Mouse (Mus musculus) kidney, embryonic 16.5 days (tissue): ENCODE measurements at regions not wholly inside any gene's neighbourhood (a gene's known extent, or its start where the extent isn't known, plus 50 kb on each side); places are given as distances from the start of the nearest gene placed in this dataset.
A peak's percentile ranks its signal among the peaks of the same experiment; 100 is the strongest.

Experiments used
- ATAC-seq: fragments of 200-750 bp; cut with Nextera tagmentation; 2 replicates; pipeline ENCODE4 v1.8.0; 2017; ENCODE audit warnings: moderate TSS enrichment; ENCODE audit not compliant: low FRiP score, low TSS enrichment
- H3K27ac ChIP-seq: fragments of 300-500 bp; sonication (generic); 2 replicates; pipeline ENCODE4 v1.5.1; 2014; ENCODE audit warnings: low read length
- H3K27me3 ChIP-seq: fragments of 300-500 bp; sonication (generic); 2 replicates; pipeline ENCODE4 v1.6.1; 2014; ENCODE audit warnings: low read length, control low read depth, mixed read lengths; ENCODE audit not compliant: insufficient read depth
- H3K36me3 ChIP-seq: fragments of 300-500 bp; sonication (generic); 2 replicates; pipeline ENCODE4 v1.6.1; 2014; ENCODE audit warnings: low read length, control low read depth, mixed read lengths; ENCODE audit not compliant: insufficient read depth
- H3K4me1 ChIP-seq: fragments of 300-500 bp; sonication (generic); 2 replicates; pipeline ENCODE4 v1.6.1; 2014; ENCODE audit warnings: low read length, control low read depth, mixed read lengths; ENCODE audit not compliant: insufficient read depth
- H3K4me2 ChIP-seq: fragments of 300-500 bp; sonication (generic); replicated peaks from 2 replicates; pipeline ENCODE4 v1.6.1; 2014; ENCODE audit warnings: low read depth, low read length
- H3K4me3 ChIP-seq: fragments of 300-500 bp; sonication (generic); 2 replicates; pipeline ENCODE4 v1.5.1; 2014; ENCODE audit warnings: mild to moderate bottlenecking, low read length
- H3K9ac ChIP-seq: fragments of 300-500 bp; sonication (generic); replicated peaks from 2 replicates; pipeline ENCODE4 v1.6.1; 2014; ENCODE audit warnings: low read length
- H3K9me3 ChIP-seq: fragments of 300-500 bp; sonication (generic); 2 replicates; pipeline ENCODE4 v1.6.1; 2016; ENCODE audit warnings: low read length, control low read depth
- WGBS: fragments of 180-500 bp; shearing (Covaris S2); extraction: QIAGEN DNeasy Blood & Tissue Kit; methylation state at CpG from one replicate; pipeline ENCODE4 v1.1.7; 2014; 5-methylcytosine and 5-hydroxymethylcytosine counted together

DNA sequence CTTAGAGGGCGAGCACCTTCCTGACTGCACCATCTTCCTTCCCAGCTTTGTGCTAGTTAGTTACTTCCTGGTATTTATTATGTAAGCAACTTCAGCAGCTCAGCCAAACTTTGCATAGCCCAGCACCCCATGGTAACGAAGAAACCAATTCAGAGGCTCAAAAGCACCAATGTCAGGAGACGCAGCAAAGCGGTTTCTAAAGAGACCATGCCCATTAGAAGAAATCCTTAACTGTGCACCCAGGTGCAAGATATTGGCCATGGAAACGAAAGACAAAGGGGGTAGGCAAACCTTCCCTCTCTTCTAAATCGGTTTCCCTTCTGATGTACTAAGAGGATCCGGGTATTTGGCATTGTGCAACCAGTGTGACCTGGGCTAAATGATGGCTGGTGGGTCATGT is 343.8 kb downstream of the Sox9 start:
- H3K9ac ChIP-seq: no peak overlapping the region
- no peak for ATAC-seq
- no peak overlapping the region for H3K4me2 ChIP-seq
- H3K4me1 ChIP-seq: peaks cover 6% of the 10 kb centered on the region
- H3K4me3 ChIP-seq: no peak overlapping the region
- 73% methylated on average over 7 of the region's 7 CpGs for whole genome bisulfite sequencing
- H3K27ac ChIP-seq: no peak overlapping the region
- no peaks in the 10 kb centered on the region for H3K9me3 ChIP-seq
- H3K36me3 ChIP-seq: peaks cover 4% of the 10 kb centered on the region
- no peaks in the 10 kb centered on the region for H3K27me3 ChIP-seq

DNA sequence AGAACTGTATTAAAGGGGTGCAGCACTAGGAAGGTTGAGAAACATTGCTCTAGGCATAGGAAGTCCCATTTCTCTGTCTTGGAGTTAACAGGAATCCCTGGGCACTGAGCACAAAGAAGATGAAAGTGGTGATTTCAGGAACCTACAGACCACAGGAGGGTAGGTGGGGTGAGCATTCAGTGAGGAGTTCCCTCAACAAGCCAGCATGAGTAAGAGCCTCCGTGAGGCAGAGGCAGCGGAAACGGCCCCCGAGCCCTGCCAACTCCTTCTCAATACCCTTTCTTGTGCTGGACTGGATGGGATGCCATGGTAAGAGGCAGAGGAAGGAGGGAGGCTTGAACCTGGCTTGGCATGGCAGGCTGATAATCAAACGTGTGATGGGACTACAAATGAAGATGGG is 347.2 kb downstream of the Sox9 start:
- no peak for ATAC-seq
- no peaks in the 10 kb centered on the region for H3K27me3 ChIP-seq
- H3K9ac ChIP-seq: no peak overlapping the region
- 88% methylated on average over 5 of the region's 5 CpGs for whole genome bisulfite sequencing
- no peak overlapping the region for H3K27ac ChIP-seq
- peaks cover 9% of the 10 kb centered on the region for H3K4me1 ChIP-seq
- no peak overlapping the region for H3K4me2 ChIP-seq
- peaks cover 4% of the 10 kb centered on the region; the same call in 1 of the 2 replicates for H3K36me3 ChIP-seq
- no peaks in the 10 kb centered on the region for H3K9me3 ChIP-seq
- no peak overlapping the region for H3K4me3 ChIP-seq

DNA sequence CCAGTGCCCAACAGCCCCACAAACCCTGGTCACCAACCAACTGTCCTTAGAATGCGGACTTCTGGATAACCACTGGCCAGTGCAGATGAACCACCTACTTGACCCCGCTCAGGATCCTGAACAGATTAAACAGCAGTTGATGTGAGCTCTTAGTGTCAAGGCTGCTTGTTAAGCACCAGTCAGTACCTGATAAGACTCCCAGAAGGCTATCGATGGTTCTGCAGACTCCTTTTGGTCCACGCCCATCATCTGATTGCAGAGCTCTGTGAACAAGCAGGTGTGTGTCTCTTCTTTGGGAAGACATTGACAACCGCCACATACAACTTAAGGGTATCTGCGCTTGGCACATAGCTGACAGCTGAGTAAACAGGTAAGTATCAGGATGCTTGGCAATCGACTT is 348.0 kb downstream of the Sox9 start:
- WGBS: 94% methylated on average over 7 of the region's 7 CpGs
- Histone ChIP-seq H3K4me2 (no peak overlapping the region), H3K9ac (no peak overlapping the region), H3K9me3 (no peaks in the 10 kb centered on the region), H3K27me3 (no peaks in the 10 kb centered on the region), H3K4me3 (no peak overlapping the region), H3K27ac (no peak overlapping the region), H3K36me3 (peaks cover 4% of the 10 kb centered on the region; the same call in 1 of the 2 replicates), H3K4me1 (peaks cover 9% of the 10 kb centered on the region)
- ATAC-seq: no peak

DNA sequence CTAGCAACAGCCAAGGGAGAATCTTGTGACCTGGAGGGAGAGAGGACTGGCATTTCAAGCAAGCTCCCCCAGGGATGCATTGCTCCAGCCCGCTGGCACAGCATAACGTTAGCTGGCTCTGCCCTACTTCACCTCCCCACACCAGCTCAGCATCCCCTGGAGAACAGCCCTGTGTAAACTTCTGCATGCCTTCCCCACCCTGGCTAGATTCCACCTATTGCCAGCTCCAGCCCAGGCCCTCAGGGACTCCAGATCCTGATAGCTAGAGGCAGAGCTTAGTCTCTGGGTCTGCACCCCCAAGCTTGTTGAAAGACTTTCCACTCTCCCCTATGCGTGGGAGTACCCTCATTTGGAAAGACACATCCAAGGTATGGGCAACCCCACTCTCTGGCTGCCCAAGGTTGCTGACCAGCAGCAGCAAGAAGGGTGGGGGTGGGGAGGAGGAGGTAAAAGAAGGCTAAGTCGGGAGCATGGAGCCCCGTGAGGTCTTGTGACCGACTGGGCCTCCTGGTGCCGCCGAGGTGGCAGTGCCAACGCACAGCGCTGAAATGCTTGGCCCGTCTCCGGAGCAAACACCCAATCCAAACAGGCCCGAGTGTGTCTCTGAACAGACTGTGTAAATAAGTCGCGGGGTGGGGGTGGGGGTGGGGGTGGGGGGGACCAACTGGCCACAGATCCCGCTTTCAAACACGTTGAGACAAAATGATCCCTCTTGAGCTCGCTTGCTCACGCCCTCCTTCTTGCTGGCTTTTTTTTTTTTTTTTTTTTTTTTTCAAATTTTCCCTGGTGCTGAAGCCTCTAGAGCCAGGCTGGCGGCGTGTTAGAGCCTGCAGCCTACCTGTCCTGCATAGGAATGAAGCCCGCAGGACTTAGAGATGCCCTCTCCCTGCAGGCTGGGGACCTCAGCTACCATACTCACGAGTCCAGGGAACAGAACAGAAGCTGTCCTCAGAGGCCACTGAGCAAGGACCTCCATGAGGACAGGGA is 350.3 kb downstream of the Sox9 start:
- Histone ChIP-seq H3K4me3 (no peak overlapping the region), H3K9me3 (peaks cover 5% of the 10 kb centered on the region; the same call in 1 of the 2 replicates), H3K4me1 (peaks cover 3% of the 10 kb centered on the region; the same call in 1 of the 2 replicates), H3K9ac (no peak overlapping the region), H3K4me2 (no peak overlapping the region), H3K27ac (no peak overlapping the region), H3K27me3 (no peaks in the 10 kb centered on the region), H3K36me3 (peaks cover 4% of the 10 kb centered on the region; the same call in 1 of the 2 replicates)
- WGBS: 73% methylated on average over 23 of the region's 23 CpGs
- ATAC-seq: 0 out of 2 replicates have a peak, but pooled peaks have one; percentile 39

DNA sequence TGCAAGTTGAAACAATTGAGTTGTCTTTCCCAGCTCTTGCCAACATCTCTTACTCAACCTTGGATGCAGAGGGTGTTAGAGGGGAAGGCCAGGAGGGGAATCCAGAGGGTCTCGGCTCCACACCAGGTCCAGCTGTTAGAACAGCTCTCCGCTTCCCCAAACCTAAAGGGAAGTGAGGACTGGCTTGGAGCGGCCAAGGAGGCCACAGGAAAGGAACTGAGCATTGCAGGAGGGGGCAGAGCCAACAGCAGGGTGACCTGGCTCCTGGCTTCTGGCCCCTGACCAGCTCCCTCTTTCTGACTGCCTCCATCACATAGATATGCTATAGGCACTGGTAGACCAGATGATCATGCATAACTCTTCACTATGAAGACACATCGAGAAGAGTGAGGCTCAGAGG is 351.4 kb downstream of the Sox9 start:
- Histone ChIP-seq H3K36me3 (peaks cover 4% of the 10 kb centered on the region; the same call in 1 of the 2 replicates), H3K9ac (no peak overlapping the region), H3K9me3 (peaks cover 5% of the 10 kb centered on the region; the same call in 1 of the 2 replicates), H3K4me1 (peaks cover 5% of the 10 kb centered on the region), H3K4me2 (no peak overlapping the region), H3K4me3 (no peak overlapping the region), H3K27ac (no peak overlapping the region), H3K27me3 (no peaks in the 10 kb centered on the region)
- 80% methylated on average over 4 of the region's 4 CpGs for WGBS
- ATAC-seq: no peak

DNA sequence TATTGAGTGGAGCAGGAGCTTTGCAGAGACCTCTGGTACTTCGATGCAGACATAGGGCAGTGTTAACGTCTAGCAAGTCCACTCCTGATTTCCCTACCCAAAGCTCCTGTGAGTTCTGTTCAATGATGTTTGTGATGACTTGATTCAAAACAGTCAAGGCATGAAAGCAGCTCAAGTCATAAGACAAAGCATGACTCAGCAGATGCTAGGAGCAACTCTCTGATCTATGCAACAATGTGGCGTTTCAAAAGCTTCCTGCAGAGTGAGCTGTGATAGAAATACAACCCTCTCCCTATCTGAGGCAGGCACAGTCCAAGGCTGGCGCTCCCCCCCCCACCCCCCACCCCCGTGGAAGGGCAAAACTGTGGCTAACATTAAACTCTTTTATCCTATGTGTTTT is 353.2 kb downstream of the Sox9 start:
- no peak overlapping the region for H3K27ac ChIP-seq
- 69% methylated on average over 5 of the region's 5 CpGs for WGBS
- H3K9me3 ChIP-seq: peaks cover 5% of the 10 kb centered on the region; the same call in 1 of the 2 replicates
- peaks cover 14% of the 10 kb centered on the region for H3K4me1 ChIP-seq
- H3K9ac ChIP-seq: no peak overlapping the region
- no peaks in the 10 kb centered on the region for H3K27me3 ChIP-seq
- ATAC-seq: no peak
- no peaks in the 10 kb centered on the region for H3K36me3 ChIP-seq
- H3K4me3 ChIP-seq: no peak overlapping the region
- H3K4me2 ChIP-seq: no peak overlapping the region

DNA sequence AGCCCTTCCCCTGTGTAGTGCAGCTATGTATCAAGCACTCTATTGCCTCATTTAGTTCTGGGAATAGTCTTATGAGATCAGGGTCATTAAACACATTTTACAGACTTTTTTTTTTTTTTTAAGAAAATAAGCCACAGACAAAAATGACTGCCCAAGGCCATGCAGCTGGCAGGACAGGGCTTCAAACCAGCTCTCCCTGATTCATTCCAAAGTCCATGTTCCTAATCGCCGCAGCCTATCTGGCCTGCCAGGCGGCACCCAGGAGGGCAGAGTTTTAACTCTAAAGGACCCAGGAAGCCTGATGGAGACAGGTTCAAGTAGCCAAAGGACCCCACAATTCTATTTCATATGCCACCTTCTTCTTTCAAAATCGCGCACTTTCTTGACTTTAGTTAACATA is 356.4 kb downstream of the Sox9 start:
- Histone ChIP-seq H3K9ac (no peak overlapping the region), H3K27ac (no peak overlapping the region), H3K4me2 (no peak overlapping the region), H3K9me3 (peaks cover 5% of the 10 kb centered on the region; the same call in 1 of the 2 replicates), H3K36me3 (no peaks in the 10 kb centered on the region), H3K4me1 (peaks cover 22% of the 10 kb centered on the region), H3K4me3 (no peak overlapping the region), H3K27me3 (no peaks in the 10 kb centered on the region)
- 75% methylated on average over 5 of the region's 5 CpGs for WGBS
- ATAC-seq: no peak

DNA sequence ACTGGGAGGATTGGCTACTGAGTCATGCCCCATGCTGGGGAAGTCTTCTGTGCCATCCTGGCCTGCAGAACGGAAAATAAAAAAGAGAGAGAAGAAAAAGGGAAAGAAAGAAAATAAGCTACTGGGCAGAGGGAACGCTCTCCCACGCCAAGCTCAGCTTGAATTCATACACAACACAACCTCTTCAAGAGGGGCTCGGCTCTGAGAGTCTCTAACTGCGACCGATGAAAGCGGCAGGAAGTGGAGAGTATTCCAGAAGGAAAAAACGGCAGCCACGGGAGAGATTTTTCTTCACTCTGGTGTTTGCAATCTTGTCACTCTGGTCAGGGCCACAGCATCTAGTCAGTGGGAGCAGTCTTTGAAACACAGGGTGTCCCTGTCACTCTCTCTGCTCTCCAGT is 358.6 kb downstream of the Sox9 start:
- Histone ChIP-seq H3K27me3 (no peaks in the 10 kb centered on the region), H3K4me2 (no peak overlapping the region), H3K4me1 (peaks cover 39% of the 10 kb centered on the region), H3K27ac (no peak overlapping the region), H3K36me3 (no peaks in the 10 kb centered on the region), H3K9ac (no peak overlapping the region), H3K4me3 (no peak overlapping the region), H3K9me3 (peaks cover 5% of the 10 kb centered on the region; the same call in 1 of the 2 replicates)
- WGBS: 76% methylated on average over 9 of the region's 9 CpGs
- no peak for ATAC-seq

DNA sequence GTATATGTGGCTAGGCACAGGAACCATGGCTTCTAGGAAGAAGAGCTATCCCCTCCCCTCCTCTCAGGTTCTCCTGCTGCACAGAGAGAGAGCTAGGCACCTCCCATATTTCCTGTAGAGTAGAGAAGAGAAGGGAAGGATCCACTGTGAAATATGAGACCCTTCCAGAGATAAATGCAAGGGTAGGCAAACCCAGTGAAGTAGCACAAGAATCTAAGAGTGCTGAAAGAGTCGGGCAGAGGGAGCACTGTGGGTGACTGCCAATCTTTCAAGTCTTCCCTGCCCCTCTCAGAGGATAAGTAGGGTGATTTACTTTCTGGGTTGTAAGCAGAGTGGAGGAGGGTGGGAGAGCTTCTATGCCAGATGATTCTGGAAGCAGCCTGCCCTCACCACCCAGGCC is 360.8 kb downstream of the Sox9 start:
- peak; percentile 68 for ATAC-seq
- no peak overlapping the region for H3K4me3 ChIP-seq
- H3K4me2 ChIP-seq: no peak overlapping the region
- no peaks in the 10 kb centered on the region for H3K36me3 ChIP-seq
- no peaks in the 10 kb centered on the region for H3K9me3 ChIP-seq
- H3K9ac ChIP-seq: no peak overlapping the region
- 11% methylated on average over 1 of the region's 1 CpGs for WGBS
- no peak overlapping the region for H3K27ac ChIP-seq
- H3K4me1 ChIP-seq: peaks cover 49% of the 10 kb centered on the region
- no peaks in the 10 kb centered on the region for H3K27me3 ChIP-seq
